Mouse (Mus musculus): ENCODE data around the gene Ankrd9.

DNA sequence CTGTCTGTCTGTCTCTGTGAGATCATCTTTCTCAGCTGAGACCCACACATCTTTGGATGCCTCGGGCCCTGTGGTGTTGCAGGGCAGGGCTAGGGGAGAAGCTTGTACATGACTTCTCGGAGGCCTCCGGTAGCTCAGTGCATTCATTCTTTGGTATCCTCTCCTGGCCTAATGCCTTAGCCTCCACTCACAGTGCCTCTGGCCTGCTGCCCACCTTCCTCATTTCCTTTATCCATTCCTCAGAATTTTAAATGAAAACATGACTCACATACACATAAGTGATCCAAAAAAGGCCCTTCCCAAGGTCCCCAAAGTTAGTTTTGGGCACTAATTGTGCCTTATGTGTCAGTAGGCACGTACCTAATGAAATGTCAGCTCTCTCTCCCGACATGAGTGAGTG is 41.3 kb downstream of the Ankrd9 start:
- TF ChIP-seq CTCF (IDR thresholded peaks at IDR 0.05; ENCODE audit: low read depth, low read length) (no peak), POLR2A (IDR thresholded peaks at IDR 0.05; ENCODE audit: borderline replicate concordance, low read depth, low read length) (no peak)
